Mouse (Mus musculus): ENCODE measurements around the gene Insig2.

Gene Insig2

DNA sequence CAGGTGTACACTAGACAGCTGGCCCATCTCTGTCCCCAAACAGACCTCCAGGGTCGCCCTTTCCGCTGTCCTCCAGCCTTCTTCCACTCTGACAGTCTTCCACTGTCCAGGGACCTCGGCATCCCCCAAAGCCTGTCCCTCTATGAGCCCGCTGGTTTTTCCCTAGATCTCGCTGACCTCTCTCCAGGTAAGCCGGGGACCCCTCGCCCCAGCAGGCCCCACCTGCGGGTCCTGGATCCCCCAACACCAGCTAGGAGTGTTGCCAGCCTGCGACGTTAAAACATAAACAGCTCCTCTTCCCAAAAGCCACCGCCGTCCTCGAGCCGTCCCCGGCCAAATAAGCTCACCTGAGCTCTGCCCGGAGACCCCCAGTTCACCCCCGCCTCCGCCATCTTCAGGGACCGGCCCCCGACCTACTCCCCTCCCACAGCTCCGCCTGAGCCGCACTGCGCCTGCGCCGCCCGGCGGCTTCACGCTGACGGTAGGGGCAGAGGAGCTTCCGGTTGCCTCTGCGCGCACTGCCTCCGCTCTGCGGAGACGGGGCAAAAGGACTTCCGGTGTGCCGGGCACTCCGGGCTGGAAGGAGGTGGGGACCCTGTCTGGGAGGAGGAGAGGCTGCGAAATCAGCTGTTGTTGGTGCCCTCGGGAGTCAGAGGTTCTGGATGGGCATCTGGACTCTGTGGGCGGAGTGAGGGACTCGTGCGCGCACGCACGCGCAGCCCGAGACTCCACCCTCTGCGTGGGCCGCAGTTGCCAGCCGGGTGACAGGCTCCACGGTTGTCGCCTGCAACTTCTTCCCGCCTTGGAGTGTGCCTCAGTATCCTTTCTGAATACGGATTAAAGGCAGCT, 4.8 kb downstream of the Insig2 start:
- intact Hi-C loops (cut with DNase I): no loop called here

DNA sequence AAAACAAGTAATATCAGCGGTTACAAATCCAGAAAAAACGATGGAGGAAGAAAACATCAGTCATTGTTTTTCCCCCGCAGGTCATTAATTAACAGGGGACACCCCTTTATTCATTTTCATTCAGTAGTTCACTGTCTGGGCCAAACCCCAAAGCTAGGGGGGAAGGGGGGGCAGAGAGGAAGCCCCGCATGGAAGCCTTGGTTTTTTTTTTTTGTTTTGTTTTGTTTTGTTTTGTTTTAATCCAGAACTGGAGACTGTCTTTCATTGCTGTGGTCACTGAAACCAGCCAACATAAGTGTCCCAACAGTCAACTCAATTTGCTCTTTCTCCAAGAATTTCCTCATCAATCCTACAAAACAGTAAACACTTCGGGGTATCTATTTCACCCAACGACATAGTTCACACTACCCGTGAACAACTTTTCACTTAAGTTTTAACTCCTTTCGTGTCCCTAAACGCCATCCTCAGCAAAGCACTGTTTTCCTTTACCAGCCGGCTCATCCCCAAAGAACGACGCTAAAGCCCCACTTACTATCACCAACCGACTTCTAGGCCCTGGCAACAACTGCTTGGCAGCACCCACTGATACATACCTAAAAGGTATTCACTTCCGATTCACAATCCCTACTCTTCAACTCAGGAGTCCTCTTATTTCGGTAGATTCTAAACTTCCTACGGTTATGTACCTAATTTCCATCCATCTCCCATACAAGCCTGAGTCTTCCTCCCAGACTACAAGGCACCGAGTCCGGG, 5.6 kb downstream of the Insig2 start:
- intact Hi-C loops (cut with DNase I): no loop called here

DNA sequence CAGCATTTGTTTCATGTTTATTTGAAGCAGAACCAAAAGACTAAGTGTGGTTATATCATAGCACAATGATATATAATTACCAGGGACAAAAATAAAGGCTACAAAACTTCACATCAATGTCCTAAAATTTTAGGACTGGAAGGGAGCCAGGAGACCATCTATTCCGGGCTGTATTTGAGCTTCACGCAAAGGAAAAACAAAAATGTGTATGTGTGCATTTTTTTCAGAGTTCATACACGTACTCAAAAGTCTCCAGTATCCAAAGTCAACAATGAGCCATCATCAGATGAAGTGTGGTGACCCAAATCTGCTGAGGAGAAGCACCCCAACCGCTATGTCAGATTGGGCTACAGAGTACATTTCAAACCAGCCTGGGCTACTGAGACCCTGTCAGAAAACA, 8.9 kb downstream of the Insig2 start:
- intact Hi-C loops (cut with DNase I): no loop called here

GRCm38 (mm10) chr1:121314766-121315428, 17.5 kb downstream of the Insig2 start:
- intact Hi-C loops (cut with DNase I): no loop called here

DNA sequence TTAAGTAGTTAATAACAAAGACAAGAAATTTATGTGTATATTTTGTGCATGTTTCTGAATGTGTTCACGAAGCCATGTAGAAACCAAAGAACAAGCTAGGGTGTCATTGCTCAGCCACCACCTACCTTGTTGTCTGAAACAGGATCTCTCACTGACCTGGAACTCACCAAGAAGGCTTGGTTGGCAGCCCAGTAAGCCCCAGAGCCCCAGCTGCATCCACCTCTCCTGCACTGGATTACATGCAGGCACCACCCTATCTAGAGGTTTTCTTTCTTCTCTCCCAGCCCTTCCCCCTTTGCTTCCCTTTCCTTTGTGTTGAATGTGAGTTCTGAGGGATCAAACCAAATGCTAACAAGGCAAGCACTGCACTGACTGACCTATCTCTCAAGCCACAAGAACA, 19.2 kb downstream of the Insig2 start:
- intact Hi-C loops (cut with DNase I): no loop called here

DNA sequence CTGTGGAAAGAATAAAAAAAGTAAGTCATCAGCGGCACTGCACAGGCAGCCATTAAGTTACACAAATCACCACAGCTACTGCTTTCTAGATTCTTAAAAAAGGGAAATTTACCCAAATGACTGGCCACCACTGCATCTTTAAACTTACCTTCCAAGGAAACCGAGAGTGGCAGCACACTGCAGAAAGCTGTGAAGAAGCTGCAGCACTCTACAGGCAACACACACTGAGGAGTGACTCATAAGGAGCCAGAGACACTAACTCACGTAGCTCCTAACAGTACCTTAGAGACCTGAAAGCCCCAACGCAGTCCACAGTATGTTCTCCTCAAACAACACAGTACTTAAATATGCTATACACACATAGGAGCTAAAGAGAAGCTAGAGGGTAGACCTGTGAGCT, 20.1 kb downstream of the Insig2 start:
- intact Hi-C loops (cut with DNase I): no loop called here

GRCm38 (mm10) chr1:121296717-121297255, 35.6 kb downstream of the Insig2 start:
- intact Hi-C loops (cut with DNase I): no loop called here

DNA sequence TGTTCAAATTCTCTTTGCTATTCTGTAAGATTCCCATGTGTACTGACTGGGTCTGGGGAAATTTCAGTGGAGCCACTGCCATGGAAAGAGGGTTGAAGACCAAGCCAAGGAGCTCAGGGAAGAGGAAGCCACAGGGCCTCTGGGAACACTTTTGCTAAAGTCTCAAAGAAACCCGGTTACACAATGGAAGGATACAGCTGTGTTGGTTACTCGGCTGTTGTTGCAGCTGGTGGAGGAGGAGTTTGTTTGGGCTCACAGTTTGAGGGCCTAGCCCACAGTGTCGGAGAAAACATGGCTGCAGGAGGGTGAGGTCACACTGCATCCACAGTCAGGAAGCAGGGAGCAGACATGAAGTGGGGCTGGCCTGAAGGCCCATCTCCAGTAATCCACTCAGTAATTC, 38.8 kb downstream of the Insig2 start:
- intact Hi-C loops (cut with DNase I): no loop called here

DNA sequence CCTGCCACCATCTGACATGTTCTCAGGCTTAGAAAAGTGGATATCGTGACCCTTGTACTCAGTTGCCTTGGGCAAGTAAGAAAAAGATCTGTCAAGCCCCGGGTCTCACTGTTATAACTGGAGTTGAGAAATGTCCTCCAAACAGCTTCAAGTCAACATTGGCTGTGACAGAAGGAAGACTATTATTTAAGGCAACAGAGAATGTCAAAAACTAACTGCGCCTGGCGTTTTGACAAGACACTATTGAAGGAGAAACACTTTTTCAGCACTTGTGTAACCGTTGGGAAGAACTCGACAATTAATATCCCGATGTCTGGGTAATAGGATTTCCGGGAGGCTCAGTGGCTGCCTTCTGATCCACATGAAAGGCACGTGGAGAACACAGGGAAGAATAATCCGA, 41.5 kb downstream of the Insig2 start:
- intact Hi-C loops (cut with DNase I): no loop called here

GRCm38 (mm10) chr1:121290340-121290739, 42.0 kb downstream of the Insig2 start:
- intact Hi-C loops (cut with DNase I): no loop called here

DNA sequence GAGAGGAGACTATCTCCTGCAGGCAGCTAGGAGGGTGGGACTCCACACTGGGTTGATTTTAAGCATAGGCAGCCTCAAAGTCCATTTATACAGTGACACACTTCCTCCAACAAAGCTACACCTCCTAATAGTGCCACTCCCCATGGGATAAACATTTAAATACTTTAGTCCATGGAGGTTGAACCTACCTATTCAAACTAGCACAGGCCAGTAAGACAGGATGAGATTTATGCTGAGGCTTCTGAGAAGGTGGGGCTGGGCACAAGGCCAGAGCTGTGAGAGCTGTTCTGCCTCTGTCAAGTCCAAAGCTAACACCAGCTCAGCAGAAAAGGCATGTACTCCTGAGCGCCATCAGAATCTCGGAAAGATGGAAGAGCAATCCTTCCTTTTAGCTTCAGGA, 48.2 kb downstream of the Insig2 start:
- intact Hi-C loops (cut with DNase I): no loop called here

- intact Hi-C loops (cut with DNase I): no loop called here
These were observed 51.9 kb downstream of the Insig2 start for GRCm38 (mm10) chr1:121280501-121280900.

DNA sequence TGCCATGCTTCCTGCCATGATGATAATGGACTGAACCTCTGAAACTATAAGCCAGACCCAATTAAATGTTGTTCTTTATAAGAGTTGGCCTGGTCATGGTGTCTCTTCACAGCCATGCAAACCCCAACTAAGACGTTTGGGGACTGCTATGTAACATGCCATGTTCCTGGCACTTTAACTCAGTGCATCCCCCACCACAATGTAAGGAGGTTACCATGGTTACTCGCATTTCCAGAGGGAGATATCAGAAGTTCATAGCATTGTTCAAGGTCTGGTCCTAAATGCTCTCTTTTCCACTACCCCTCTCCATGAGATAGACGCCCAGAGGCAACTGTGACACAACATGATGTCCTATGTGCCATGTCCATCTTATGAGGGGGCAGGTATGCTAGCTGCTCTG, 54.0 kb downstream of the Insig2 start:
- intact Hi-C loops (cut with DNase I): no loop called here

GRCm38 (mm10) chr1:121277466-121277865, 54.9 kb downstream of the Insig2 start:
- intact Hi-C loops (cut with DNase I): no loop called here

GRCm38 (mm10) chr1:121275961-121276506, 56.4 kb downstream of the Insig2 start:
- intact Hi-C loops (cut with DNase I): no loop called here

- intact Hi-C loops (cut with DNase I): no loop called here
These were observed 72.1 kb downstream of the Insig2 start for GRCm38 (mm10) chr1:121260171-121260741.

All from adrenal gland (tissue).